11 mouse cellular contexts compared by ENCODE assay signal in genomic region chr4:83314261-83314793, GRCm38 (mm10). TPM values are rescaled to one million over a fixed set of nuclear protein-coding genes. Genes with fewer than 3 reads are reported as not detected.
DNase-seq lines count a peak whose midpoint lies in the region; ATAC-seq lines count a peak whose summit lies in the region.
"Had no signal": no experiment of that assay in that cellular context is flagged by ENCODE, and none has a peak within 500 bp of the region (broad histone marks: within the 10 kb centered on the region; RNA-seq: fewer than 3 reads in every experiment).

No protein-coding gene starts in this region.

- H3K27me3 ChIP-seq in kidney, embryonic 15.5 days: peaks cover 5% of the 10 kb centered on the region; the same call in 1 of the 2 replicates
- H3K27me3 ChIP-seq in neural tube, embryonic 15.5 days (replicated peaks): no peaks in the 10 kb centered on the region
- H3K27me3 ChIP-seq in embryonic facial prominence, embryonic 10.5 days (replicated peaks; ENCODE audit: low read depth, poor library complexity, severe bottlenecking): no peaks in the 10 kb centered on the region
- H3K27me3 ChIP-seq: intestine, embryonic 15.5 days had no signal

- no peaks in the 10 kb centered on the region for H3K36me3 ChIP-seq in kidney, embryonic 15.5 days
- H3K36me3 ChIP-seq in neural tube, embryonic 15.5 days: no peaks in the 10 kb centered on the region
- H3K36me3 ChIP-seq in embryonic facial prominence, embryonic 10.5 days (replicated peaks): no peaks in the 10 kb centered on the region
- H3K36me3 ChIP-seq: G1E; heart, embryonic 10.5 days; intestine, embryonic 15.5 days had no signal

- intact Hi-C loops in left cerebral cortex, postnatal 36 days (cut with DNase I): no loop called here
- intact Hi-C loops in gastrocnemius, postnatal 36 days (cut with DNase I): no loop called here

- no peak overlapping the region for H3K4me3 ChIP-seq in kidney, embryonic 15.5 days (replicated peaks)
- no peak overlapping the region for H3K4me3 ChIP-seq in neural tube, embryonic 15.5 days (replicated peaks)
- H3K4me3 ChIP-seq in embryonic facial prominence, embryonic 10.5 days: no peak overlapping the region

- no peak for DNase-seq in kidney, adult 8-10 months
- peak; percentile 77 for DNase-seq in CD4-positive helper T cell, adult 2 months (ENCODE audit: low read depth, low spot score)
- DNase-seq in left cerebral cortex, postnatal 36 days (ENCODE audit: low spot score in 2 of 2): no peak
- DNase-seq in embryonic facial prominence, embryonic 10.5 days (ENCODE audit: low spot score): no peak
- no peak for DNase-seq in gastrocnemius, postnatal 36 days

- no peak overlapping the region for H3K9ac ChIP-seq in kidney, embryonic 15.5 days
- H3K9ac ChIP-seq in neural tube, embryonic 15.5 days (replicated peaks): no peak overlapping the region

- 39% methylated on average over 7 of the region's 7 CpGs for WGBS in kidney, embryonic 15.5 days
- 38% methylated on average over 7 of the region's 7 CpGs for WGBS in neural tube, embryonic 15.5 days
- WGBS in embryonic facial prominence, embryonic 10.5 days: 83% methylated on average over 7 of the region's 7 CpGs

- ATAC-seq in kidney, embryonic 15.5 days (replicated peaks; ENCODE audit: low FRiP score): peak; percentile 18; the same call in 1 of the 2 replicates
- ATAC-seq in erythroid progenitor cell, adult 5-6 weeks (replicated peaks; ENCODE audit: low FRiP score, poor library complexity, severe bottlenecking): 0 out of 2 replicates have a peak, but pooled peaks have one; percentile 12
- peak; percentile 29; the same call in 1 of the 2 replicates for ATAC-seq in neural tube, embryonic 15.5 days (ENCODE audit: low FRiP score)

- no peak overlapping the region for H3K27ac ChIP-seq in kidney, embryonic 15.5 days
- H3K27ac ChIP-seq in neural tube, embryonic 15.5 days (replicated peaks): no peak overlapping the region
- H3K27ac ChIP-seq in embryonic facial prominence, embryonic 10.5 days (replicated peaks): no peak overlapping the region
- H3K27ac ChIP-seq: heart, embryonic 10.5 days; intestine, embryonic 15.5 days had no signal

- no peaks in the 10 kb centered on the region for H3K9me3 ChIP-seq in kidney, embryonic 15.5 days (replicated peaks)
- no peaks in the 10 kb centered on the region for H3K9me3 ChIP-seq in neural tube, embryonic 15.5 days (replicated peaks)
- H3K9me3 ChIP-seq in embryonic facial prominence, embryonic 10.5 days: no peaks in the 10 kb centered on the region
- H3K9me3 ChIP-seq: heart, embryonic 10.5 days; intestine, embryonic 15.5 days had no signal

- H3K4me2 ChIP-seq in kidney, embryonic 15.5 days: no peak overlapping the region
- no peak overlapping the region for H3K4me2 ChIP-seq in neural tube, embryonic 15.5 days

- H3K4me1 ChIP-seq in kidney, embryonic 15.5 days: peaks cover 38% of the 10 kb centered on the region
- peaks cover 14% of the 10 kb centered on the region; the same call in 1 of the 2 replicates for H3K4me1 ChIP-seq in neural tube, embryonic 15.5 days
- peaks cover 18% of the 10 kb centered on the region for H3K4me1 ChIP-seq in embryonic facial prominence, embryonic 10.5 days

RNA-seq across cellular contexts. Expression of gene Ttc39b, which starts 9.7 kb away (rescaled TPM):
- polyA plus RNA-seq in kidney, embryonic 15.5 days (2015; fragmentation: Nextera tagmentation; extraction: Ambion mirVana): 2.0 and 2.7 TPM in 2 replicates
- 0.84 and 1.1 TPM in 2 replicates for total RNA-seq in erythroid progenitor cell, adult 5-6 weeks (2015; ENCODE audit: low replicate concordance)
- total RNA-seq in erythroid progenitor cell, adult 5-6 weeks (2017; ENCODE audit: low replicate concordance): 1.0 and 1.4 TPM in 2 replicates
- polyA plus RNA-seq in neural tube, embryonic 15.5 days (2015; fragmentation: Nextera tagmentation; extraction: Ambion mirVana): 7.4 and 7.7 TPM in 2 replicates
- total RNA-seq in left cerebral cortex, postnatal 36 days (2021): 10 to 100 TPM; 59.7 to 62.8 TPM
- polyA plus RNA-seq in embryonic facial prominence, embryonic 10.5 days (2016; fragmentation: Nextera tagmentation; extraction: Ambion mirVana): 1.6 and 2.4 TPM in 2 replicates
- 1 to 10 TPM; 3.3 to 5.6 TPM for total RNA-seq in gastrocnemius, postnatal 36 days (2021)
- polyA plus RNA-seq: G1E had no signal

Comparison
In these comparisons a context has a peak if more than half of its experiments do, and no peak if none do; other contexts are left out.
1. RNA of gene Ttc39b, which starts 9.7 kb away (total RNA-seq): 59.7 to 62.8 TPM in left cerebral cortex, postnatal 36 days; 3.3 to 5.6 TPM in gastrocnemius, postnatal 36 days and 0.84 to 1.4 TPM in erythroid progenitor cell, adult 5-6 weeks; every median in the first group is over 4 times any median in the second.
2. Peak in every context shown above with its lines, with median percentiles within 50 percentile points of each other: ATAC-seq.